Mouse (Mus musculus): ENCODE data around the gene 4930451I11Rik. TPM values are rescaled to one million over a fixed set of nuclear protein-coding genes. Genes with fewer than 3 reads are reported as not detected.

Gene 4930451I11Rik
- total RNA-seq, 2 experiments from 2014 or later = not detected

DNA sequence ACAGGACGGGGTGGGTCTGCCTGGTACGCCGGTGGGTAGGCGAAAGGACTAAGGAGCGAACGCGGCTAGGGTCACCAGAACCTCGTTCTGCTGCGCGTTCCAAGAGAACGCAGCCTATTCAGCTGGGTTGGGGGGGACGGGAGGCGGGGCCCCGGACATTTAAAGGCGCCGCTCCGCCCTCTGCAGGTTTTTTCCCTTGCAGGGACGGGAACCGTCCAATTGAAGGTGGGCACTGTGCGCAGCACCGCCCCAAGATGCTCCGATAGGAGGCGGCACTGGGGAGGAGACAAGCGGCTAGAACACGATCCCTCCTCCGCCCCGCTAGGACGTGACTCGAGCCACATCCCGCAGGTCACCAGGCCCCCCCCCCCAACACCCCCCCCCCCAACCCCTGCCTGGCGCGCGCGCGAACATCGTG, 32.4 kb downstream of the 4930451I11Rik start:
- DNase-seq = peak; percentile 98

DNA sequence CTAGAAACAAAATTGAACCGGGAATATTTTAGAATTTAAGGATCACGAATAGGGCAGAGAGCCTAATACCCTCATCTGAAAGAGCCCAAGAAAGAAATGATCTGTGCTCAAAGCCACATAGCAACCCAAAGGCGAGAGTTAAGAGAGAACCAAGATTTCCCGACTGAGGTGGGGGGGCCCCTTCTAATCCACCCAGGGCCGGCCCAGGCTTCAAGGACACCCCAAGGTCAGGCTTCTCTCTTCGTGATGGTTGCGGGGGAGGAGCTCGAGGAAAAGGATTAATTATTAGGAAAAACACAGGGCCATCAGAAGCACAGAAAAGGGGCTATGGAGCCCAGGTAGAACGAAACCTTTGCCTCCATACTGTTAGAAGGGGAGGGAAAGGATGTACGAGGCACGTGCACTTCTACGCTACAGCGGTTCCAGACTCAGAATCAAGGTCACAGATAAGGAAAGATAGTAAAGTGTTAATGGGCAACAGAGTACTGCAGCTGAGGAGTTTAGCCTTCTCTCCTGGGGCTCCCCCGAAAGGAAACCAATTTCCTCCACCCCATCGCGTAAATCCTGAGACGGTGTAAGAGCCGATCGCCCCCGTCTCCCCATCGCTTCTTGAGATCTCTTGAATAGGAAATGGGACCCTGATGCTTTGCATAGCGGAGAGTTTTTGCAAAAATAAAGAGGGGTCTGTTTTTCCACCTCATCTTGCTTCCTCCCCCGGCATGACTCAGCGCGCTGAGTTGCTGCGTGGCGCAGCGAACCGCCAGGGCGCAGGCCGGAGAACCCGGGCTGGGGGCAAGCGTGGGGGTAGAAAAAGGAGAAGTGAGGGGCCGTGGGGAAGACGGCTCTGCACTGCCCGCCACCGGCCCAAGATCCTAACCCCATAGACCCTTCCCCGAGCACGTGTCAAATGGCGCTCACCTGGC, 33.1 kb downstream of the 4930451I11Rik start:
- DNase-seq = peak; percentile 56

DNA sequence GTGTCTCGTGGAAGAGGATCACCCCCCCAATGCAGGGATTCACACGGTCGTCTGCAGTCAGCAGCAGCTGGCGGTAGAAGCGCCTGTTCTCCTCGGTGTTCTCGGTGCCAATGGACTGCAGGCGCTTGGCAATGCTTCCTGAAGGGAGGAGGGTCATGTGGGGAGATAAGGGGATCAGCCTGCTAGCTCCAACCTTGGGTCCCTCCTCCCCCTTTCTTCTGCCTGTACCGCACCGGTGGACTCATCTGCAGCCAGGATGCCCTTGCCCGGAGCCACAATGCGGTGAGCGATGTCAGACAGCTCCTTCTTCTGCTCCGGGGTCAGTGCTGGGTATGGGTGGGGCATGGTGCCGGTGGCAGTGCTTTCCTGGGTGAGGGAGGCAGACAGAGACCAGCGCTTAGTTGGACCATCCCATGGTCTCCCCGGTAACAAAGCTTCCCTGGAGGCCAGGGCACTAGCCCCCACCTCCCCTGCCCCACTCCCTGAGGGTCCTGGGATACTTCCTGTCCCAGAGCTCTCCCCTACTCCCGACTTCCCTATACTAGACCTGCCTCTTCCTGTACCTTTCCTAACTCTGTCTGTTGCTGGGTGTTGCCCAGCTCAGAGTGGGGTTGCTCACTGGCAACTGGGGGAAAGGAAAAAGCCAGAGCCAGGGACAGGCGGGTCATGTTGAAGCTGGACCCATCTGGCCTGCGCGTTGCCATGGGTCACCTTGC, 33.9 kb downstream of the 4930451I11Rik start, which contains the start of gene Fam57b:
Gene Fam57b, plus strand, starts transcription at position 258 of the 716 bp plus-strand sequence.
- peak; percentile 68 for DNase-seq

DNA sequence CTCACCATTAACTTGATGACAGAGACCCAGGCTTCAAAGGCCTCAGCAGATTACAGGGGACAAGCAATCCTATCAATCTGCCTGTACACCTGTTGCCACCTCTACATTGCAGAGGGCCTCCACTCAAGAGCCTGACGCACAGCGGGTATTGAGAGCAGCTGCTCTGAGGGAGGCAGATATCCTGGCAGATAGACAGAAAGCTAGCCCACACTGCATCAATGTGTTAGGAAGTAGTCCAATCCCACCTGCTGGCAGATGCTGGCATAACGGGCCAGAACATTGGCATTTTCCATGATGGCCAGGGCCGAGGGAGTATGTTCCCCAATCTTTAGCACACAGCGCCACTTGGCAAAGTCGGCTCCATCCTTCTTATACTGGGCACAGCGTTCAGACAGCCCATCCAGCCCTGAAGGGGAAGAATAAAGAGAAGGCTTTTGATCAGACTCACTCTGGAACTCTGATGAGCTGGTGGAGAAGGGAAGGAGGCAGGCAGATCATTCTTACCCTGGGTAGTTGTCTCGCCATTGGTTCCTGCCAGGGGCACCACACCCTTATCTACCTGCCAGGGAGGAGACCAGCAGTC, 35.0 kb downstream of the 4930451I11Rik start:
- DNase-seq = peak; percentile 53

DNA sequence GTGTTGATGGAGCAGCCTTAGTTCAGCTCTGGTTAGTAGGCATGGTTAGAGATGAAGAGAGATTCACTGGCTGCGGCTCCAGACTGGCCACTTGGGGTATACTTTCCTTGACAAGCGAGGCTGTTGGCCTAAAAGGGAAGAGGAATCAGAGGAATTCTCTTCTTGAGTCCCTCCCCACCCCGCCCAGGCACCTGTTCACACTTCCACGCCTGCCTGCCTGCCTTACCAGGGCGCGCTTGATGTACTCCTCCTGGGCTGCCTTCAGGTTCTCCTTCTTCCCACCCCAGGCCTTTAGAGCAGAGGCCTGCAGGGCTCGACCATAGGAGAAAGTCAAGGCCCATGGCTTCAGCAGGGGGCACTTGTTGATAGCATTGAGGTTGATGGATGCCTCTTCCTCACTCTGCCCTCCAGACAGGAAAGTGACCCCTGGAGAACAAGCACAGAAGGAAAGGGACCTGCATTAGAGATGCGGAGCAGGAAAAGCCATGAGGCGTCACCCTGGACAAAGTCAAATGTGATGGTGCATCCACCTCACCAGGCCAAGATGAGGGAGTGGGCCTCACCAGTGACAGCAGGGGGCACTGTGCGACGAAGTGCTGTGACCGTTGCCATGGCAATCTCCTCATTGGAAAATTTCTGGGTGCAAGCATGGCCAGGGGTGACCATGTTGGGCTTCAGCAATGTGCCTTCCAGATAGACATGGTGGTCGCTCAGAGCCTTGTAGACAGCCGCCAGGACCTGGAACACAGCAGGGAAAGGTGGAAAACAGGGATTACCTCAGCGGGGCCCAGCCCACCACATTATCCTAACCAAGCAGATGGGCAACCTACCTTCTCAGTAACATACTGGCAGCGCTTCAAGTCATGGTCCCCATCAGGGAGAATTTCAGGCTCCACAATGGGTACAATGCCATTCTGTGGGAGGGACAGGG, 35.8 kb downstream of the 4930451I11Rik start:
- DNase-seq = no peak

DNA sequence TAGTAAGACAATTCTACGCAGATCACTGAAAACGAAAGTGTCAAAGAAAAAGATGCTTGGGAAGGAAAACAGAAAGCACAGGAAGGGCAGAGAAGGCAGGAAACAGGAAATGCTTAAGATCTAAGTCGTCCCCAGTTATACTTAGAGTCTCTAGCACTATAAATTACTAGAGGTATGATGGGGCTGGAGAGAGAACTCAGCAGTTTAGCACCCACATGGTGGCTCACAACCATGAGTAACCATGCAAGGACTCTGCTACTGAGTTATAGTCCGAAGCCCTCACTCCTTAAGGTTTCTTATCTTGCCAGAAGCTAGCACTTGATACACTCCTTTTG, 37.2 kb downstream of the 4930451I11Rik start:
- DNase-seq = no peak

DNA sequence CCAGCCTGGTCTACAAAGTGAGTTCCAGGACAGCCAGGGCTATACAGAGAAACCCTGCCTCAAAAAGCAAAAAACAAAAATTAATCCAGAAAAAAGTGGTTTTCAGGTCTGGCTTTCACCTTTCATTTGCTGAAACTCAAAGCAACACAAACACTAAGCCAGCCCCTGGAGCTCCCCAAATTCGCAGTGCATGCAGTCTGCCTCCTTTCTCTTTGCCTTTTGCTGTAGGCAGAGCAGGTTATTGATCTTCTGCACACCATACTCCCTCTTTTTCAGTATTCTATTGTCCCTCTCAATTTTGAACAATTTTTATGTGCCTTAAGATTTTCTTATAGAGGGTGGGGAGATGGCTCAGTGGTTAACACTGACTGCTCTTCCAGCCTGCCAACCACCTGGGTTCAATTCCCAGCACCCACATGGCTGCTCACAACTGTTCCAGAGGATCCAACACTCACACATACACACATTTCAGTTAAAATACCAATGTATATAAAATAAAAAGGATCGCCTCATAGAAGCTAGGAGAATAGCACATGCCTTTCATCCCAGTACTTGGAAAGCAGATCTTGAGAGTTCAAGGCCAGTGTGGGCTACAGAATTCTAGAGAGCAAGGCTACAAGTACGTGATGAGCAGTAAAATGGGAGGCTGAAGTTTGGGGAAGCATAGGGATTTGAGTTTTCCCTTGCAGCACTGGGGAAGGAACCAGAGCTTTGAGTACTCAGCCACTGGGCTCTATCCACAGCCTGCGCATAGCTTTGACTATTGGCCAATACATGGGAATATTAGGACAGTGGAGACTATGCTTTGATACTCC, 37.8 kb downstream of the 4930451I11Rik start:
- no peak for DNase-seq

DNA sequence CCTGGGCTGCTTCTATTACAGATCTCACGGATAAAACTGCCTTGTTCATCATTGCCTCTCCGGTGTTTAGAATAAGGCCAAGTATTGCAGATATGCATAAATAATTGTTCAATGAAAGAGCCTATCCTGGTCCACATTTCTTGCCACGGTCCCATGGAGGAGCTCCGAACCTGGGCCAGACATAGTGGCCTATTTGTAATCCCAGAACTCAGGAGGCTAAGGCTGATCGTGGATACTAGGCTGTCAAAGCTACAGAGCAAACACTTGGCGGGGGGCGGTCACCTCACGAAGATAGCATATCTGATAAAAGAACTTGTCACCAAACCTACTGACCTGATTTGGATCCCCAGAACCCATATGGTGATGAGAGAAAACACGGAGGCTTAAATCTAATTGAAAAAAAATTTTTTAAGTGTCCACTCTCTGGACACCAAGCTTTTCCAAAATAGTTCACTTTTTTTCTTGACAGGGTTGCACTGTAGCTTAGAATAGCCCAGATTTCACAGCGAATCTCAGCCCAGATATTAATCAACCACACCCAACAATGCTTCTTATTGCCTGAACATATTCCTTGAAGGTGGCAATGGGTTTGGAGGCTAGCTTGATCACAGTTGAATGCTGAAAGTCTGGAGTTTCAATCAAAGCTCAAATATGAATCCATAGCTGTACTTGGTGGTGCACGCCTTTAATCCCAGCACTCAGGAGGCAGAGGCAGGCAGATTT, 38.6 kb downstream of the 4930451I11Rik start:
- DNase-seq = no peak

DNA sequence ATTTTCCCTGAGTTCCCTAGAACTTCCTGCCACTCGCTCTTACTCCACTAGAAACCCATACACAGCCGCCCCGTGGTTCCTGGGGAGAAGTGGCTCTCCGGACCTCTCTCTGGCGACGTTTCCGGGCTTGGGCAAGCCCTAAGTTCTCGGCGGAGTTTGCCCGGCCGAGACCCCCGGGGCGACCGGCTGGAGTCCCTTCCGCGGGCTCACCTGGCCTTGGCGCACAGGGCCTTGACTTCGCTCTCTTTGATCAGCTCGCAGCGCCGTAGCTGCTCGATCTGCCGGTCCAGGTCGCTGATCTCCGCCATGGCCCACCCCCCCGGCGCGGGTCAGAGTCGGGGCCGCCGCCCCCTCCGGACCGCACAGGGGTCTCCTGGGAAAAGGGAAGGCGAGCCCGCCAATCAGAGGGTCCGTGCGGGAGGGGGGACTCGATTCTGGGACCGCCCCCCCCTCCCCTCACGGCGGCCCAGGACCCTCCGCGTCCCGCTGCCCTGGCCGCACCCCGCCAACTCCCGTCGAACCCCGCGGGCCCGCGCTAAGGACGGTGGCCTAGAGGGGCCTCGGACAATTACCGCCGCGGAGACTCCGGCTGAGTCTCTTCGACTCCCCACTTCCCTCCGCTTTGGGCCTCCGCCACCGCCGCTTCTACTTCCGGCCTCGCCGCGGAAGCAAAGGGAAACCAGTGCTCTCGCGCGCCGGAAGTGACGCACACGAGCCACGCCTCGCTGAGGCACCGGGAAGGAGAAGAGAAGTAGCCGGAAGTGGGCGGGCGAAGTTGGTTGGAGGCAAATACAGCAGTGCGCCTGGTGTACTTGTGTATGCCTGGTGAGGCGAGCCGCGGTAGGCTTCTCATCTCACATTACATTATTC, 39.4 kb downstream of the 4930451I11Rik start, which contains the start of gene Ppp4c:
Gene Ppp4c, minus strand, starts transcription at position 646 of the 870 bp plus-strand sequence.
- peak; percentile 98 for DNase-seq

DNA sequence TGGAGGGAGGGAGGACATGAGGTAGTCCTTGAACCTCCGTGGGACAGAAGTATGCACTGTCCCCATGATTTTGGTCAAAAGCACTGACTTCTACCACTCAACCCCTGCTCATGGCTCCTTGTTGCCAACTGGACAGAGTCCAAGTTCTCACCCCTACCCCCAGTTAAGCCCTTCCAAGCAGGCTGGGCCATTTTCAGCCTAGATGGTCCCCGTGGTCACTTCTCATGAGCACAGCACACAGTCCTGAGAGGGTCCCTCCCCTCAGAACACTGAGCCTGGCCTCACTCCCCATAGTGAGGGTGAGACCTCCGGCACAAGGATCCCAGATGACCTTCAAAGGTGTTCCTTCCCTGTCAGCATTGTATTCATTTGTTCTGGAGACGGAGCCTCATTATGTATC, 42.3 kb downstream of the 4930451I11Rik start:
- no peak for DNase-seq

DNA sequence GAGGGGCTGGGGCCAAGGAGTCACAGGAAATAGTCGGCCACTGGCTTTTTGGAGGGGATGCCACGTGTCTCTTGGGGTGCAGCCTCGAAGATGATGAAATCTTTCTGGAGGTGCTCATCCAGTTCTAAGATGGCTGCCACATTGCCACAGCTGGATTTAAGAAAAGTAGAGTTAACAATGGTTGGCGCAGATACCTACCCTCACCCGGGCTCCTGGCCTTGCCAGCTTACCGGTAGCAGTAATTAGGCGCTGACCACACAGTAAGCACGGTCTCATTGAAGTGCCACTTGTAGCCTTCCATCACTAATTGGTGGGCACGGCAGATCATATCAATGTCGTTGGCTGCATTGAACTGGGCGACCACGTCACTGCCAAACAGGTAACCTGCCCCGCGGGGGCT, 45.3 kb downstream of the 4930451I11Rik start:
- DNase-seq = peak; percentile 3

DNA sequence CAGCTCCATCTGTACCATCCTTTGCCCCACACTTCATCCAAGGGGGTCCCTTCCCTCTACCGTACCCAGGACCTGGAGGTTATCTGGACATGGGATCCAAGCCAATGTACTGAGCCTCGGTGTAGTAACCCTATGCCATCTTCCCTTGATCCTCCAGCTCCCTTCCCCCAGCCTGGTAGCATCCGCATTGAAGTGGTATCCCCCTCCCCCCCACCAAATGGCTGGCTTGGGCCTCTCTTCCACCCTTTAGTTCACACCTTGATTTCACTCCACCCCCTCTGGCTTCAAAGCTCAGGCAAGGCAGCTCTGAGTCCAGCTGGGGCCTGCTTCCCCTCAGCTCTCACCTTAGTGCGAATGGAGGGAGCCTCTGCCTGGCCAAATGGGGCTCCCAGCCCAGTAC, 46.4 kb downstream of the 4930451I11Rik start:
- DNase-seq = peak; percentile 7

DNA sequence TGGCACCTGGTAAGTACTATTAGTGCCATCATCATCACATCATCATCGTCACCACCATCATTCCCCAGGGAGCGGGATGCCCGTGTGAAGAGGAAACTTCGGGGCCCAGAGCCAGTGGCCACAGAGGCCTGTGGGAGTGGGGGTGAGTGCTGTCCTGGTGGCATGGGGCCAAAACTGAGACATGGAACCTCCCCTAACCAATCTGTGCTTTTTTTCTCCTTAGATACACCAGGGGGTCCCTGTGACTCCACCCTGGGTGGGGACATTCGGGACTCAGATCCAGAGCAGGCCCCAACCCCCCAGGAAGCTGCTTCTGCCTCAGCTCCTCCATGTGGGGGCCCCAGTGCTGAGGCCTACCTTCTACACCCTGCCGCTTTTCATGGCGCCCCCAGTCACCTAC, 47.0 kb downstream of the 4930451I11Rik start:
- peak; percentile 27 for DNase-seq

DNA sequence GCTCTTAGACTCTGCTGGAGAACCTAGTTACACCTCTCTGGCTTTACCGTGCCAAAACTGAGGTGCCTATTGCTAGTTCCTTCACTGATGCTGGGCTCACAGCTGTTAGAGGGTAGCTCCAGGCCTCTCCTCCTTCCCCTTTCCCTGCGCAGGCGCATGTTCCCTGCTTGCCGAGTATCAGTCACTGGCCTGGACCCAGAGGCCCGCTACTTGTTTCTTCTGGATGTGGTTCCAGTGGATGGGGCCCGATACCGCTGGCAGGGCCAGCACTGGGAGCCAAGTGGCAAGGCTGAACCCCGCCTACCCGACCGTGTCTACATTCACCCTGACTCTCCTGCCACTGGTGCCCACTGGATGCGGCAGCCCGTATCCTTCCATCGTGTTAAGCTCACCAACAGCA, 48.7 kb downstream of the 4930451I11Rik start:
- DNase-seq = peak; percentile 11

DNA sequence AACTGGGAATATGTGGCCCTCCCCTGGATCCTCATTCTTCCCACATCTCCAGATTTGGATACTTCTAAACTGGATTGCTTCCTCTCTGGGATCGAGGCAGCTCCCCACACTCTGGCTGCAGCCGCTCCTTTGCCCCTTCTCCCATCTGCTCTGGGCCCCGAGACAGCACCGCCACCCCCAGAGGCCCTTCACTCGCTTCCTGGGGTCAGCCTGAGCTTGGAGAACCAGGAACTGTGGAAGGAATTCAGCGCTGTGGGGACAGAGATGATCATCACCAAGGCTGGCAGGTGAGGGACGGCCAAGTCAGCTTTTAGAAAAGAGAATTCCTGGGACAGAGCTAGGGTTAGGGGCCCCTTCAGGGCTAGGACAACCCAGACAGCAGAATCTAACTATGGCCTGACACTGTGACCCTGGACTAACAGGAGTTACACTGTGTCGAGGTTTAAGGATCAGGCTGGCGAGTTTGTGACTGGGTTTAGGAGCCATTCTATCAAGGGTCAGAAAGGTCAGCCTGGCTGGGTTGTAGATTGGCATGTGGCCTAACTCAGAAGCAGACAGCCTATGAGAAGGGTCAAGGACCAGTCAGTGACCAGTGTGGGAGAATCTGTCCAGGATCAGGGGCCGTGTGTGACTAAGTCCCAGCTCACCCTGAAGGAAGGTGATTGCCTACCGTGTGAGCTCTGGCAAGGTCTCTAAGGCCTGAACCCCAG, 49.6 kb downstream of the 4930451I11Rik start:
- DNase-seq = peak; percentile 4

DNA sequence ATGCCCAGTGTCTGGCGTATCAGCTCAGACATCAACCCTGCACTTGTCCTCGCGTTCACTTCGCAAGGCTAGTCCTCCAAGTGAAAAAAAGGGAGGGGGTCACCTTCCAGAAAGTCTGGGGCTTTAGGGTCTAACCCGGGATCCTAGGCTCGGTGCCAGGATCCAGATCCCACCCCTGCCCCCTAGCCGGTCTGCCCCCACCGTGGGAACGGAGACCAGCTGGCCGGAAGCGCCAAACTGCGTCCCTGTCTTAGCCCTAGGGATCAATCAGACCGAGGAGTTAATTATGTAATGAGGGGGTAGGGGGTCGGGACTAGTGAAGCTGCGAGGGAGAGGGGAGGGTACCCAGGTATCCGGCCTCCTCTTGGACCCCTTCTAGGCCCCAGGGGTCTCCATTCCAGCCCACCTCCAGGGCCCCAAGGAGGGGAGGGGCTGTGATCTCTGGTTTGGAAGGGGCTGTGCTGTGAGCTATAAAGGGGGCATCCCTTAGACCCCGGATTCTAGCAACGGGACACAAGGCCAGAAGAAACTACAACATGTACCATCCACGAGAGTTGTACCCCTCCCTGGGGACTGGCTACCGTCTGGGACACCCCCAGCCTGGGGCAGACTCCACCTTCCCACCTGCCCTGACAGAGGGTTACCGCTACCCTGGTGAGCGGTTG, 50.3 kb downstream of the 4930451I11Rik start, which contains the start of gene Tbx6:
Gene Tbx6, plus strand, starts transcription at position 513 of the 665 bp plus-strand sequence.
- DNase-seq = peak; percentile 54

Measured in heart, postnatal 4 days (tissue).